Mouse (Mus musculus) erythroblast, embryonic 14.5 days (primary cell): ENCODE results near the gene Chd1.

Experiments
- GATA1 ChIP-seq: IDR thresholded peaks from 2 replicates; pipeline ENCODE4 v1.6.1; 2012; ENCODE audit warnings: low read length, inconsistent platforms, mixed read lengths
- TAL1 ChIP-seq: IDR thresholded peaks from 3 replicates; pipeline ENCODE4 v1.6.1; 2012; ENCODE audit warnings: low read length, inconsistent platforms, mixed read lengths

DNA sequence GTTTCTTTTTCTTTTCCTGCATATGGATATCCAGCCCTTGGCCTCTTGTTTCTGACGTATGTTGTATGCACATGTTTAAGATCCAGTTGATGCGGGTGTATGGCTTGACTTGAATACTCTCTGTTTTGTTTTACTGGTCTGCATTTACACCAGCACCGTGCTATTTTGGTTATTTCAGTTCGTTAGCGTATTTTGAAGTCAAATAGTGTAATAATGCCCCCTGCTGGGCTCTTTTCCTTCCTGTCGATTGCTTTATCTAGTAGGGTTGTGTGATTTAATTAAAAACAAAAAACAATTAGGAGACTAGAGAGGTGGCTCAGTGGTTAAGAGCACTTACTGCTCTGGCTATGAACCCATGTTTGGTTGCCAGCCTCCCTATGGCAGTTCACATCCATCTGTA is 73.2 kb downstream of the Chd1 start:
- TF ChIP-seq TAL1 = no peak
- no peak for TF ChIP-seq GATA1
